Mouse (Mus musculus): ENCODE measurements at regions not wholly inside any gene's neighbourhood (a gene's known extent, or its start where the extent isn't known, plus 50 kb on each side); places are given as distances from the start of the nearest gene placed in this dataset.

DNA sequence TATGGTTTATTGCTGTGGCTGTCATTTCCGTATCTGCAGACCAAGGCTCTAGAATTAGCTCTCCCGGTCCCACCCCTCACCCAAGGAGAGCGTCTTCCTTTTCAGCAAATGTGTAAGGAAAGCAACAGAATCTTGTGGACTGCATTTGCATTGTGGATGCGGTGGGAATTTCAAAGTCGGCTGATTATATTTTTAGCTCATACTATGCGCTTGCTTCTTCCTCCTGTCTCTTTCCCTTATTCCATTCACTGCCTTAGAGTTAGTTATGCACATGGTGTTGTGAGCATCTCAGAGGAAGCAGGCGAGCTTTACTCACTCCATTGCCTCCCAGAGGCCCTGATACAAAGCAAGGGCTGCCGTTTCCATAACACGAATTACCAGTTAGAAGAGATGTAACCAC lies 375.6 kb upstream of the Slc30a5 start:
- no peak for TF ChIP-seq CTCF (IDR thresholded peaks at IDR 0.05; ENCODE audit: control insufficient read depth, insufficient read depth, low read length)
- no peak for TF ChIP-seq POLR2A (IDR thresholded peaks at IDR 0.05; ENCODE audit: borderline replicate concordance, control insufficient read depth, low read depth, low read length)
